Mouse (Mus musculus): Measurements from ENCODE around the gene Elp4. TPM values are rescaled to one million over a fixed set of nuclear protein-coding genes. Genes with fewer than 3 reads are reported as not detected.

Gene Elp4
- polyA plus RNA-seq, 1 experiment: 3.3 TPM

DNA sequence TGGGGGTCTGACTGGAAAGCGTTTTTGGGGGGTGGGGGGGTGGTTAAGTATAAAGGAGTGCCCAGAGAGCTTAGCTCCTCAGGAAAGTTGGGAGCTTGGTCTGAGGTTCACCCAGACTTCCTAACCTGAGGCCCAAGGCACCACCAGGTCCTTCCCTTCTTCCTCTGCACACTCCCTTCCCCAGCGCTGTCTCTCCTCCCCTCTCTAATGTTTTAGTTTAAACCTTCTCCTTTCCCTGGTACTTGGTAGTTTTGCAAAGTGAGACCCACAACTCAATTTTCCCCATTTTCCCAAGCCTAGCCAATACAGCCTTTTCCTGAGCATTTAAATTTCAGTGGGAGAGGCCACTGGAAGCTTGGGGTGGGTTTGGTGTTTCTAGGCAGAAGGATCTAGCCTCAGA is 225.0 kb downstream of the Elp4 start:
- TF ChIP-seq POLR2A (IDR thresholded peaks at IDR 0.05; ENCODE audit: control insufficient read depth, low read depth, low read length) (no peak), CTCF (IDR thresholded peaks at IDR 0.05; ENCODE audit: control insufficient read depth, insufficient read depth, insufficient replicate concordance, low read depth, low read length) (no peak)
- Histone ChIP-seq H3K4me1 (ENCODE audit: control insufficient read depth, insufficient read depth, low read length) (peaks cover 12% of the 10 kb centered on the region), H3K27me3 (ENCODE audit: control insufficient read depth, insufficient read depth, low read length) (peaks cover 14% of the 10 kb centered on the region), H3K36me3 (ENCODE audit: control insufficient read depth, insufficient read depth, low read length) (no peaks in the 10 kb centered on the region), H3K27ac (ENCODE audit: control insufficient read depth, insufficient read depth, low read depth, low read length) (no peak overlapping the region), H3K4me3 (ENCODE audit: control insufficient read depth, low read depth, low read length) (no peak overlapping the region)

DNA sequence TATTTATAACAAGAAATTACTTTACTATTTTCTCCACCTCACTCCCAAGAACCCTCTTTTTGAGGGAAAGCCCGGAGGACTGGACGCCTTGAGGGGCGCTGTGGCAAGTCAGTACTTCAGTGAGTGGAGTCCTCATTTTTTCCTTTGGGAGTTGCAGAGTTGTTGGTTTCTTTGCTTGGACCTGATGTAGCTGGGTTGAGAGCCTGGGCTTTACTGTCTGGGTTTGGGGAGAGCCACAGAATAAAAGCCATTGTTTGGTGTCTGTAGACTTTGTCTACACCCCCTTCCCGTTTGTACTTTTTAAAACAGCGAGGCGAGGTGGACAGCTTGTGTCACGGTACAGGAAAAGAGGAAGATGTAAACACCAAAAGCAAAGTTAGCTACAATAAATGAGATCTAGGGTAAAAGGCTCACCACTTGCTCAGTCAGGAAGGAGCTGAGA is 225.5 kb downstream of the Elp4 start:
- no peak overlapping the region for H3K4me3 ChIP-seq (ENCODE audit: control insufficient read depth, low read depth, low read length)
- TF ChIP-seq CTCF (IDR thresholded peaks at IDR 0.05; ENCODE audit: control insufficient read depth, insufficient read depth, insufficient replicate concordance, low read depth, low read length): no peak
- no peak for TF ChIP-seq POLR2A (IDR thresholded peaks at IDR 0.05; ENCODE audit: control insufficient read depth, low read depth, low read length)
- peaks cover 19% of the 10 kb centered on the region for H3K27me3 ChIP-seq (ENCODE audit: control insufficient read depth, insufficient read depth, low read length)
- peaks cover 15% of the 10 kb centered on the region for H3K4me1 ChIP-seq (ENCODE audit: control insufficient read depth, insufficient read depth, low read length)
- no peaks in the 10 kb centered on the region for H3K36me3 ChIP-seq (ENCODE audit: control insufficient read depth, insufficient read depth, low read length)
- no peak overlapping the region for H3K27ac ChIP-seq (ENCODE audit: control insufficient read depth, insufficient read depth, low read depth, low read length)

- TF ChIP-seq CTCF (IDR thresholded peaks at IDR 0.05; ENCODE audit: control insufficient read depth, insufficient read depth, insufficient replicate concordance, low read depth, low read length): no peak
- TF ChIP-seq POLR2A (IDR thresholded peaks at IDR 0.05; ENCODE audit: control insufficient read depth, low read depth, low read length): no peak
- no peak overlapping the region for H3K27ac ChIP-seq (ENCODE audit: control insufficient read depth, insufficient read depth, low read depth, low read length)
- peaks cover 18% of the 10 kb centered on the region for H3K4me1 ChIP-seq (ENCODE audit: control insufficient read depth, insufficient read depth, low read length)
Measured at GRCm38 (mm10) chr2:105678306-105678705, 226.1 kb downstream of the Elp4 start.

DNA sequence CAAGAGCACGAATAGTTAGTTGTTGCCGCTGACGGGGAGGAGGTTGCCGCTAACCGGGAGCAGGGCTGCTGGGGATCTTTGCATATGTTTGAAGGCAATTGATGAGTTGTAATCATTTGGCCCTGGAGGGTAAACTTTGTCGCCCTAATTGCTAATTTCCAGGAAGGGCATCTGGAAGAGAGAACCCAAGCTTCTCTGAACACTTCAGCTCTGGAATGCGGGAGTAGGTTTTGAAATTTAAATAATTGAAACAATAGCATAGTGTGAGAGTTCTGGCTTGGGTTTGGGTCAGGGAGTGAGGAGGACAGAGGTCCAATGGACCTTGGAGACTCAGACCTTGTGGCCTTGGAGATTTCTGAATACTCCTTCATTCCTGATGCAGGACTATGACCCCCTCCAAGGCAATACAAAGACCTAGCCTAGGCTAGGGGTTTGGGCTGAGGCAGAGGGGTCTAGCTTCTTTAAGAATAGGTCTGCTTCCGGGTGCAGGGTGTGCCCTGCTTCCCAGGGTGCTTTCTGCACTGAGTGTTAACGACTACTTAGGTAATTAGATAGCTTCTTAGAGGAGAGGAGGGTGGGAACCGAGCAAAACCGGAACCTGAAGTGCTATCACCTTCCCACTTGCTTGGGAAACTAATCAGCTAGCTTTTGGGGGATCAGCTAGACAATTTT is 226.8 kb downstream of the Elp4 start:
- no peak overlapping the region for H3K27ac ChIP-seq (ENCODE audit: control insufficient read depth, insufficient read depth, low read depth, low read length)
- peaks cover 18% of the 10 kb centered on the region for H3K4me1 ChIP-seq (ENCODE audit: control insufficient read depth, insufficient read depth, low read length)
- TF ChIP-seq POLR2A (IDR thresholded peaks at IDR 0.05; ENCODE audit: control insufficient read depth, low read depth, low read length) (no peak), CTCF (IDR thresholded peaks at IDR 0.05; ENCODE audit: control insufficient read depth, insufficient read depth, insufficient replicate concordance, low read depth, low read length) (no peak)
- peaks cover 20% of the 10 kb centered on the region for H3K27me3 ChIP-seq (ENCODE audit: control insufficient read depth, insufficient read depth, low read length)
- no peak overlapping the region for H3K4me3 ChIP-seq (ENCODE audit: control insufficient read depth, low read depth, low read length)
- H3K36me3 ChIP-seq (ENCODE audit: control insufficient read depth, insufficient read depth, low read length): no peaks in the 10 kb centered on the region

More at GRCm38 (mm10) chr2:105678306-105678705, 226.1 kb downstream of the Elp4 start:
- Histone ChIP-seq H3K4me3 (ENCODE audit: control insufficient read depth, low read depth, low read length) (no peak overlapping the region), H3K36me3 (ENCODE audit: control insufficient read depth, insufficient read depth, low read length) (no peaks in the 10 kb centered on the region), H3K27me3 (ENCODE audit: control insufficient read depth, insufficient read depth, low read length) (peaks cover 20% of the 10 kb centered on the region)

DNA sequence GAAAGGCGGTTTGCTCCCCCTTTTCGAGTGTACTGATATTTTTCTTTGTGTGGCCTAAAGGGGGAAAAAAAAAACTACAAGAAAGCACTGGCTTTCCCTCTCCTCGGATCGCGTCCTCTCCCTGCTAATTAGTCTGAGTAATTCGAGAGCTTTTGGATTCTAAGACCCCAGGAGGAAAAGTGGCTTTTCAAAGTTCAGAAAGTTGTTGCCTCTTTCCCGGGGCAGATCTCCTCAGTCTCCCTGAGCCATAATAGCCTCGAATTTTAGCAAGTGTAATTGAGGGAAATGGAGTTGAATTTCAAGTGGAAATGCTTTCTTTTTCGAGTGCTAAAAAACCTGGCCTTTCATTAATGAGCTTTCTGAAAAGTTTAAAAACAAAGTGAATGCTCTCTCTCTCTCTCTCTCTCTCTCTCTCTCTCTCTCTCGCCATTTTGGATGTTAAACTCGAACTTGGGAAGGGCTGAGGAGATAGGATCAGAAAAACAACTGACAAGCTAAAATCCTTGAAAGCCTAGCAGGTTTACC is 227.4 kb downstream of the Elp4 start:
- Histone ChIP-seq H3K27ac (ENCODE audit: control insufficient read depth, insufficient read depth, low read depth, low read length) (no peak overlapping the region), H3K4me1 (ENCODE audit: control insufficient read depth, insufficient read depth, low read length) (peaks cover 18% of the 10 kb centered on the region), H3K36me3 (ENCODE audit: control insufficient read depth, insufficient read depth, low read length) (no peaks in the 10 kb centered on the region), H3K4me3 (ENCODE audit: control insufficient read depth, low read depth, low read length) (no peak overlapping the region), H3K27me3 (ENCODE audit: control insufficient read depth, insufficient read depth, low read length) (peaks cover 20% of the 10 kb centered on the region)
- TF ChIP-seq POLR2A (IDR thresholded peaks at IDR 0.05; ENCODE audit: control insufficient read depth, low read depth, low read length): no peak

GRCm38 (mm10) chr2:105676080-105676908 is 228.1 kb downstream of the Elp4 start:
- TF ChIP-seq CTCF (IDR thresholded peaks at IDR 0.05; ENCODE audit: control insufficient read depth, insufficient read depth, insufficient replicate concordance, low read depth, low read length): no peak
- no peak for TF ChIP-seq POLR2A (IDR thresholded peaks at IDR 0.05; ENCODE audit: control insufficient read depth, low read depth, low read length)
- Histone ChIP-seq H3K36me3 (ENCODE audit: control insufficient read depth, insufficient read depth, low read length) (no peaks in the 10 kb centered on the region), H3K4me1 (ENCODE audit: control insufficient read depth, insufficient read depth, low read length) (peaks cover 18% of the 10 kb centered on the region), H3K4me3 (ENCODE audit: control insufficient read depth, low read depth, low read length) (peak overlapping the region; percentile 39), H3K27me3 (ENCODE audit: control insufficient read depth, insufficient read depth, low read length) (peaks cover 20% of the 10 kb centered on the region), H3K27ac (ENCODE audit: control insufficient read depth, insufficient read depth, low read depth, low read length) (no peak overlapping the region)

- Histone ChIP-seq H3K4me3 (ENCODE audit: control insufficient read depth, low read depth, low read length) (no peak overlapping the region), H3K36me3 (ENCODE audit: control insufficient read depth, insufficient read depth, low read length) (no peaks in the 10 kb centered on the region), H3K4me1 (ENCODE audit: control insufficient read depth, insufficient read depth, low read length) (peaks cover 16% of the 10 kb centered on the region), H3K27me3 (ENCODE audit: control insufficient read depth, insufficient read depth, low read length) (peaks cover 14% of the 10 kb centered on the region), H3K27ac (ENCODE audit: control insufficient read depth, insufficient read depth, low read depth, low read length) (no peak overlapping the region)
- no peak for TF ChIP-seq CTCF (IDR thresholded peaks at IDR 0.05; ENCODE audit: control insufficient read depth, insufficient read depth, insufficient replicate concordance, low read depth, low read length)
- TF ChIP-seq POLR2A (IDR thresholded peaks at IDR 0.05; ENCODE audit: control insufficient read depth, low read depth, low read length): no peak
Measured at GRCm38 (mm10) chr2:105675730-105676079, 228.7 kb downstream of the Elp4 start.
